Mouse (Mus musculus): Measurements from ENCODE around the gene Ets2. TPM values are rescaled to one million over a fixed set of nuclear protein-coding genes. Genes with fewer than 3 reads are reported as not detected.

Gene Ets2
- polyA plus RNA-seq, 1 experiment from 2014 or later, result 16.9 TPM

GRCm38 (mm10) chr16:95741358-95741757 is 39.5 kb downstream of the Ets2 start:
- H3K4me2 ChIP-seq (replicated peaks), result no peak overlapping the region
- no peaks in the 10 kb centered on the region for H3K36me3 ChIP-seq
- no peaks in the 10 kb centered on the region for H3K9me3 ChIP-seq
- H3K27me3 ChIP-seq, result no peaks in the 10 kb centered on the region
- WGBS, result 56% methylated on average over 11 of the region's 11 CpGs
- no peak for ATAC-seq (replicated peaks)
- no peak overlapping the region for H3K9ac ChIP-seq (replicated peaks)
- H3K4me3 ChIP-seq, result no peak overlapping the region
- H3K27ac ChIP-seq (replicated peaks), result no peak overlapping the region
- no peaks in the 10 kb centered on the region for H3K4me1 ChIP-seq

DNA sequence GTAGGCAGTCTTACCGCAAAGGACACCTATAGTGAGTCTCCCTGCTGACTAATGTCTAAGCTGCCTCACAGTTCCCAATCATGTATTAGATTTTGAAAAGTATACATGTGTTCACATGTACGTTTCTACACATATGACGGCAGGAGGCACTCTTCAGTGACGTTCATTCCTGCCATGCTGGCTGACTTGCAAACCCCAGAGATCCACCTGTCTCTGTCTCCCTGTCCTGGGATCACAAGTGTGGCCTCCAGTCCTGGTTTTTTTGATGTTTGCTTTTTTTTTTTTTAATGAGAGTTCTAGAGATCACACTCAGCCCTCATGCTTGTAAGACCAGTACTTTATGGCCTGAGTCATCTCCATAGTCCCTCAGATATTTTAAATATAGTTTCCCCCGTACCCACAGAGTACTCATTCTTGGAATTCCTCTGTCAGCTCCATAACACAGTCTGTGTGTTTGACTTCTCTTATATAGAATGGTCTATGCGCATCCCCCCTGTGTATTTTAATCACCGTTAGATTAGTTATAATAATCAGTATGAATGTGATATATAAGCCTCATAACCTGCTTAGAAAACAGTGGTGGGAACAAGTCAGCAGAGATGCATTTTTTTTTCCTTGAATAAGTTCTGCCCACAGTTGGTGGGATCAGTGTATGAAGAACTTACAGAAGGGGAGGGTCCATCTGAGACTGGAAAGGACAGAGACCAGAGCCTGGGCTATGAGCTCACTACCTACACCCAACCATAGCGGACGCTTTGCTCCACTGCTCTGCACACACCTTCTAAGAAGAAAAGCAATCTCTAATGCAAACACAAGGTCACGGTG is 40.3 kb downstream of the Ets2 start:
- Histone ChIP-seq H3K27ac (replicated peaks) (no peak overlapping the region), H3K9ac (replicated peaks) (no peak overlapping the region), H3K27me3 (no peaks in the 10 kb centered on the region), H3K4me2 (replicated peaks) (no peak overlapping the region), H3K4me3 (no peak overlapping the region), H3K9me3 (no peaks in the 10 kb centered on the region), H3K36me3 (no peaks in the 10 kb centered on the region), H3K4me1 (no peaks in the 10 kb centered on the region)
- 90% methylated on average over 10 of the region's 10 CpGs for WGBS
- no peak for ATAC-seq (replicated peaks)

- ATAC-seq (replicated peaks), result no peak
- no peak overlapping the region for H3K27ac ChIP-seq (replicated peaks)
- H3K27me3 ChIP-seq, result no peaks in the 10 kb centered on the region
- H3K36me3 ChIP-seq, result no peaks in the 10 kb centered on the region
- no peaks in the 10 kb centered on the region for H3K4me1 ChIP-seq
- 81% methylated on average over 6 of the region's 6 CpGs for WGBS
- no peaks in the 10 kb centered on the region for H3K9me3 ChIP-seq
- no peak overlapping the region for H3K4me3 ChIP-seq
- no peak overlapping the region for H3K4me2 ChIP-seq (replicated peaks)
- no peak overlapping the region for H3K9ac ChIP-seq (replicated peaks)
Observed at GRCm38 (mm10) chr16:95742740-95743030, 40.8 kb downstream of the Ets2 start.

GRCm38 (mm10) chr16:95743104-95743503 is 41.2 kb downstream of the Ets2 start:
- Histone ChIP-seq H3K9me3 (no peaks in the 10 kb centered on the region), H3K27me3 (no peaks in the 10 kb centered on the region)

GRCm38 (mm10) chr16:95744771-95745170 is 42.9 kb downstream of the Ets2 start:
- Histone ChIP-seq H3K27me3 (no peaks in the 10 kb centered on the region), H3K4me1 (0 out of 2 replicates have a peak, but pooled peaks cover 2% of the 10 kb centered on the region), H3K36me3 (no peaks in the 10 kb centered on the region), H3K9ac (replicated peaks) (no peak overlapping the region), H3K4me2 (replicated peaks) (no peak overlapping the region), H3K27ac (replicated peaks) (no peak overlapping the region), H3K9me3 (no peaks in the 10 kb centered on the region), H3K4me3 (no peak overlapping the region)
- WGBS, result 85% methylated on average over 8 of the region's 8 CpGs
- no peak for ATAC-seq (replicated peaks)

More at GRCm38 (mm10) chr16:95743104-95743503, 41.2 kb downstream of the Ets2 start:
- Histone ChIP-seq H3K4me3 (no peak overlapping the region), H3K9ac (replicated peaks) (no peak overlapping the region), H3K4me2 (replicated peaks) (no peak overlapping the region), H3K27ac (replicated peaks) (no peak overlapping the region), H3K36me3 (no peaks in the 10 kb centered on the region), H3K4me1 (no peaks in the 10 kb centered on the region)
- no peak for ATAC-seq (replicated peaks)
- WGBS, result 86% methylated on average over 4 of the region's 4 CpGs

- Histone ChIP-seq H3K4me1 (0 out of 2 replicates have a peak, but pooled peaks cover 2% of the 10 kb centered on the region), H3K4me3 (no peak overlapping the region), H3K9me3 (no peaks in the 10 kb centered on the region), H3K27me3 (no peaks in the 10 kb centered on the region), H3K36me3 (no peaks in the 10 kb centered on the region), H3K4me2 (replicated peaks) (no peak overlapping the region), H3K9ac (replicated peaks) (no peak overlapping the region), H3K27ac (replicated peaks) (no peak overlapping the region)
- WGBS, result 86% methylated on average over 3 of the region's 3 CpGs
- no peak for ATAC-seq (replicated peaks)
Observed at GRCm38 (mm10) chr16:95745685-95746084, 43.8 kb downstream of the Ets2 start.

GRCm38 (mm10) chr16:95746565-95746964 is 44.7 kb downstream of the Ets2 start:
- no peak overlapping the region for H3K4me2 ChIP-seq (replicated peaks)
- no peaks in the 10 kb centered on the region for H3K27me3 ChIP-seq
- H3K27ac ChIP-seq (replicated peaks), result no peak overlapping the region
- H3K4me3 ChIP-seq, result no peak overlapping the region
- no peak for ATAC-seq (replicated peaks)
- H3K36me3 ChIP-seq, result no peaks in the 10 kb centered on the region
- H3K4me1 ChIP-seq, result 0 out of 2 replicates have a peak, but pooled peaks cover 2% of the 10 kb centered on the region
- H3K9ac ChIP-seq (replicated peaks), result no peak overlapping the region
- no peaks in the 10 kb centered on the region for H3K9me3 ChIP-seq
- WGBS, result 97% methylated on average over 2 of the region's 2 CpGs

DNA sequence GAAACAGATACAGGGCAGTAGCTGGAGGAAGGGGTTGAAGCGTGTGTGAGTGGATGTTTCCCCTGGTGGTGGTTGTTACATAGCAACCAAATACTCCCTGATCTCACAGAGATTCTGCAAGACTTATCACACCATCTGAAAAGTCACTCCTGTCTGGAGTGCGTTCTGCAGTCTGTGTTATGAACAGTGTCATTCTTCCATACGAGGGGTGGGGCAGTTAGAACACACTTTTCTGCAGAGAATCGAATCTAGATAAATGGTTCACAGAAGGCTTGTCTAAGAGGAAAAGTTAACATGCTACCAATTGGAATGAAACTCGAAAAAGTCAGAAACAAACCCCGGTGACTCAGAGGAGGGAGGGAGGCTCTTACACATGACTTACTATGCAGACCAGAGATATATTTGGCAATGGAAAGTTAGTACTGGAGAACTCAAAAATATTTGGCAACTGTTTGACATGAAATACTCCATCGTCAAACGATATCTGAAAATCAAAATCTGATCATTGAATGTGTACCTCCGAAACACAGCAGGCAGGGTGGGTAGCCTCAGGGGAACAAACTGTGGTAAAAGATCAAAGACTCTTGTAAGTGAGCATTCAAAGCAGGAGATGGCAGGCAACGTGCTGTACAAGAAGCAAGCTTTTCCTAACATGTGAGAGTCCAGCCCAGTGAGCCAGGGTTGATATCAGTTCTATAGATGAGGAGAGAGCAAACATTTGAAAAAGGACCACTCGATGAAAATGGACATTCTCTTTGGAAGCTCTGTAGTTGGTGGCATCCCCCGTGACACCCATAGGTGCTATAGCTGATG is 47.6 kb downstream of the Ets2 start:
- H3K9ac ChIP-seq (replicated peaks), result no peak overlapping the region
- ATAC-seq (replicated peaks), result no peak
- no peaks in the 10 kb centered on the region for H3K36me3 ChIP-seq
- H3K4me1 ChIP-seq, result 0 out of 2 replicates have a peak, but pooled peaks cover 6% of the 10 kb centered on the region
- H3K4me2 ChIP-seq (replicated peaks), result no peak overlapping the region
- no peak overlapping the region for H3K27ac ChIP-seq (replicated peaks)
- no peaks in the 10 kb centered on the region for H3K9me3 ChIP-seq
- H3K27me3 ChIP-seq, result no peaks in the 10 kb centered on the region
- H3K4me3 ChIP-seq, result no peak overlapping the region
- 81% methylated on average over 12 of the region's 12 CpGs for WGBS

- Histone ChIP-seq H3K27me3 (no peaks in the 10 kb centered on the region), H3K36me3 (no peaks in the 10 kb centered on the region), H3K4me1 (0 out of 2 replicates have a peak, but pooled peaks cover 6% of the 10 kb centered on the region), H3K27ac (replicated peaks) (no peak overlapping the region), H3K9ac (replicated peaks) (no peak overlapping the region), H3K4me3 (no peak overlapping the region), H3K9me3 (no peaks in the 10 kb centered on the region), H3K4me2 (replicated peaks) (no peak overlapping the region)
- 91% methylated on average over 6 of the region's 6 CpGs for WGBS
- no peak for ATAC-seq (replicated peaks)
Observed at GRCm38 (mm10) chr16:95750211-95750629, 48.3 kb downstream of the Ets2 start.

- H3K4me1 ChIP-seq, result 0 out of 2 replicates have a peak, but pooled peaks cover 6% of the 10 kb centered on the region
- no peak overlapping the region for H3K27ac ChIP-seq (replicated peaks)
- H3K4me2 ChIP-seq (replicated peaks), result no peak overlapping the region
- H3K36me3 ChIP-seq, result no peaks in the 10 kb centered on the region
- 73% methylated on average over 9 of the region's 9 CpGs for WGBS
- H3K9ac ChIP-seq (replicated peaks), result no peak overlapping the region
- H3K4me3 ChIP-seq, result no peak overlapping the region
- no peak for ATAC-seq (replicated peaks)
- H3K9me3 ChIP-seq, result no peaks in the 10 kb centered on the region
- H3K27me3 ChIP-seq, result no peaks in the 10 kb centered on the region
Observed at GRCm38 (mm10) chr16:95752502-95752901, 50.6 kb downstream of the Ets2 start.

GRCm38 (mm10) chr16:95753295-95753694 is 51.4 kb downstream of the Ets2 start:
- Histone ChIP-seq H3K27me3 (no peaks in the 10 kb centered on the region), H3K36me3 (no peaks in the 10 kb centered on the region), H3K4me1 (0 out of 2 replicates have a peak, but pooled peaks cover 6% of the 10 kb centered on the region), H3K4me3 (no peak overlapping the region), H3K27ac (replicated peaks) (no peak overlapping the region), H3K4me2 (replicated peaks) (no peak overlapping the region), H3K9ac (replicated peaks) (no peak overlapping the region), H3K9me3 (no peaks in the 10 kb centered on the region)
- 62% methylated on average over 7 of the region's 7 CpGs for WGBS
- no peak for ATAC-seq (replicated peaks)
